Mouse (Mus musculus): ENCODE results near the gene Rpusd1.
"Not testable (repeated sequence)": the region's sequence is repeated elsewhere in the genome, so short reads cannot be mapped to it uniquely, and the experiment has no call there.

Rpusd1 gene

GRCm38 (mm10) chr17:25741471-25741870, 14.0 kb downstream of the Rpusd1 start:
- not testable (repeated sequence) for DNase-seq

- no peak for DNase-seq
Observed at GRCm38 (mm10) chr17:25743831-25744230, 16.4 kb downstream of the Rpusd1 start.

GRCm38 (mm10) chr17:25744311-25744710, 16.8 kb downstream of the Rpusd1 start:
- no peak for DNase-seq

- DNase-seq: no peak
Observed at GRCm38 (mm10) chr17:25748238-25748637, 20.8 kb downstream of the Rpusd1 start.

GRCm38 (mm10) chr17:25749314-25749713, 21.8 kb downstream of the Rpusd1 start:
- no peak for DNase-seq

- peak; percentile 30 to 45 for DNase-seq
Observed at GRCm38 (mm10) chr17:25751446-25751845, 24.0 kb downstream of the Rpusd1 start.

- DNase-seq: peak in 1 of 2 experiments; percentile 32
Observed at GRCm38 (mm10) chr17:25754241-25754640, 26.8 kb downstream of the Rpusd1 start, which contains the start of gene Msln. Gene Msln, minus strand, starts transcription at chr17:25754378.

GRCm38 (mm10) chr17:25755086-25755485, 27.6 kb downstream of the Rpusd1 start:
- no peak for DNase-seq

- peak in 1 of 2 experiments; percentile 12 for DNase-seq
Observed at GRCm38 (mm10) chr17:25755627-25756377, 28.3 kb downstream of the Rpusd1 start.

GRCm38 (mm10) chr17:25756378-25757242, 29.1 kb downstream of the Rpusd1 start:
- DNase-seq: peak; percentile 50 to 55

GRCm38 (mm10) chr17:25757691-25758090, 30.2 kb downstream of the Rpusd1 start:
- DNase-seq: no peak

GRCm38 (mm10) chr17:25760148-25760547, 32.7 kb downstream of the Rpusd1 start:
- DNase-seq: no peak

GRCm38 (mm10) chr17:25761561-25761970, 34.1 kb downstream of the Rpusd1 start:
- DNase-seq: no peak

GRCm38 (mm10) chr17:25762591-25762990, 35.1 kb downstream of the Rpusd1 start:
- DNase-seq: no peak

GRCm38 (mm10) chr17:25765886-25766285, 38.4 kb downstream of the Rpusd1 start:
- DNase-seq: no peak

- no peak for DNase-seq
Observed at GRCm38 (mm10) chr17:25769331-25769730, 41.9 kb downstream of the Rpusd1 start.

GRCm38 (mm10) chr17:25773549-25774120, 46.2 kb downstream of the Rpusd1 start, which contains the start of gene Narfl:
Gene Narfl, plus strand, starts transcription at chr17:25773776.
- DNase-seq: peak; percentile 95 to 96

GRCm38 (mm10) chr17:25775318-25776062, 48.0 kb downstream of the Rpusd1 start:
- DNase-seq: no peak

- no peak for DNase-seq
Observed at GRCm38 (mm10) chr17:25777948-25778347, 50.5 kb downstream of the Rpusd1 start.
